Mouse (Mus musculus) heart, postnatal 0 days (tissue): Measurements from ENCODE around the gene Gp5. TPM values are rescaled to one million over a fixed set of nuclear protein-coding genes. Genes with fewer than 3 reads are reported as not detected.
"Not testable (repeated sequence)": the region's sequence is repeated elsewhere in the genome, so short reads cannot be mapped to it uniquely, and the experiment has no call there.

Experiments
- ATAC-seq: fragments of 200-750 bp; cut with Nextera tagmentation; 2 replicates; pipeline ENCODE4 v1.8.0; 2017; ENCODE audit warnings: low read depth, moderate number of reproducible peaks, moderate library complexity; ENCODE audit not compliant: insufficient read depth
- DNase-seq: peaks from one replicate; pipeline ENCODE4 v3.0.0-alpha.2; 2016; ENCODE audit warnings: low spot score
- H3K27ac ChIP-seq: fragments of 300-500 bp; sonication (generic); 2 replicates; pipeline ENCODE4 v1.5.1; 2014; ENCODE audit warnings: low read depth, mild to moderate bottlenecking
- H3K27me3 ChIP-seq: fragments of 300-500 bp; sonication (generic); 2 replicates; pipeline ENCODE4 v1.6.1; 2014; ENCODE audit warnings: low read length, mixed read lengths; ENCODE audit not compliant: control insufficient read depth, insufficient read depth
- H3K36me3 ChIP-seq: fragments of 300-500 bp; sonication (generic); replicated peaks from 2 replicates; pipeline ENCODE4 v1.6.1; 2014; ENCODE audit warnings: low read length, mixed read lengths; ENCODE audit not compliant: control insufficient read depth, insufficient read depth
- H3K4me1 ChIP-seq: fragments of 300-500 bp; sonication (generic); 2 replicates; pipeline ENCODE4 v1.6.1; 2014; ENCODE audit warnings: antibody characterized with exemption; ENCODE audit not compliant: control insufficient read depth, insufficient read depth
- H3K4me2 ChIP-seq: fragments of 300-500 bp; sonication (generic); 2 replicates; pipeline ENCODE4 v1.6.1; 2014; ENCODE audit warnings: low read depth, mild to moderate bottlenecking, low read length, moderate library complexity
- H3K4me3 ChIP-seq: fragments of 300-500 bp; sonication (generic); 2 replicates; pipeline ENCODE4 v1.5.1; 2014; ENCODE audit warnings: low read depth, low read length
- H3K9ac ChIP-seq: fragments of 300-500 bp; sonication (generic); replicated peaks from 2 replicates; pipeline ENCODE4 v1.6.1; 2014; ENCODE audit warnings: low read depth, low read length, mixed read lengths
- H3K9me3 ChIP-seq: fragments of 300-500 bp; sonication (generic); replicated peaks from 2 replicates; pipeline ENCODE4 v1.6.1; 2016; ENCODE audit warnings: low read length; ENCODE audit not compliant: control insufficient read depth
- CTCF ChIP-seq: IDR thresholded peaks from 2 replicates; pipeline ENCODE4 v1.5.1; 2016; ENCODE audit warnings: antibody characterized with exemption, control low read depth, low read depth
- EP300 ChIP-seq: IDR thresholded peaks from 2 replicates; pipeline ENCODE4 v1.6.1; 2016; ENCODE audit warnings: antibody characterized with exemption, low read depth
- WGBS: fragments of 180-500 bp; shearing (Covaris S2); extraction: QIAGEN DNeasy Blood & Tissue Kit; methylation state at CpG from one replicate; pipeline ENCODE4 v1.1.7; 2014; 5-methylcytosine and 5-hydroxymethylcytosine counted together
- polyA plus RNA-seq: library from polyadenylated mRNA; unstranded; fragments of >200 nt; fragmentation: Nextera tagmentation; extraction: Ambion mirVana; gene quantifications from 2 replicates; pipeline ENCODE4 v1.2.1, GENCODE M21; 2015
- total RNA-seq: library from RNA; depleted of rRNA; stranded (reverse); fragments of >200 nt; gene quantifications from 2 replicates; pipeline ENCODE4 v1.2.3, GENCODE M21; 2014; ENCODE audit warnings: low replicate concordance; rRNA removed

Gene Gp5
- total RNA-seq (0.53 TPM in 1 of 2 replicates, not detected in the other), polyA plus RNA-seq (0.19 and 0.36 TPM in 2 replicates)

GRCm38 (mm10) chr16:30310647-30311046 is at the start of gene Gp5:
TSS of gene Gp5 (minus strand) at chr16:30310779.
- DNase-seq (no peak), ATAC-seq (no peak)
- peak within 1 kb of the TSS; percentile 97 for H3K4me2 ChIP-seq
- H3K27me3 ChIP-seq: peaks cover 52% of the 10 kb centered on the region
- H3K36me3 ChIP-seq: 0 out of 2 replicates have a peak, but pooled peaks cover 8% of the 10 kb centered on the region
- TF ChIP-seq EP300 (no peak), CTCF (no peak)
- H3K9me3 ChIP-seq: no peaks in the 10 kb centered on the region
- H3K4me3 ChIP-seq: peak within 1 kb of the TSS; percentile 59
- H3K9ac ChIP-seq: no peak within 1 kb of the TSS
- no peak within 1 kb of the TSS for H3K27ac ChIP-seq
- H3K4me1 ChIP-seq: peaks cover 10% of the 10 kb centered on the region

- 97% methylated on average over 11 of the region's 11 CpGs for WGBS
- H3K36me3 ChIP-seq: peaks cover 34% of the 10 kb centered on the region
Observed at GRCm38 (mm10) chr16:30353489-30353888, 42.9 kb upstream of the Gp5 start.

GRCm38 (mm10) chr16:30314236-30314635 is 3.7 kb upstream of the Gp5 start:
- ATAC-seq (no peak), DNase-seq (peak; percentile 34)

More at GRCm38 (mm10) chr16:30353489-30353888, 42.9 kb upstream of the Gp5 start:
- not testable (repeated sequence) for H3K4me3 ChIP-seq, H3K4me1 ChIP-seq, H3K9me3 ChIP-seq, H3K27me3 ChIP-seq, H3K9ac ChIP-seq, DNase-seq, ATAC-seq, H3K27ac ChIP-seq, H3K4me2 ChIP-seq

GRCm38 (mm10) chr16:30310171-30310515 is 436 bp downstream of the Gp5 start:
- H3K9ac ChIP-seq: no peak overlapping the region
- no peaks in the 10 kb centered on the region for H3K9me3 ChIP-seq
- ATAC-seq (no peak), DNase-seq (no peak)
- peaks cover 10% of the 10 kb centered on the region for H3K4me1 ChIP-seq
- 74% methylated on average over 8 of the region's 8 CpGs for WGBS
- TF ChIP-seq CTCF (no peak), EP300 (no peak)
- 0 out of 2 replicates have a peak, but pooled peaks cover 6% of the 10 kb centered on the region for H3K36me3 ChIP-seq
- H3K27me3 ChIP-seq: peaks cover 52% of the 10 kb centered on the region
- H3K4me3 ChIP-seq: no peak overlapping the region
- H3K4me2 ChIP-seq: no peak overlapping the region
- H3K27ac ChIP-seq: no peak overlapping the region

More at GRCm38 (mm10) chr16:30314236-30314635, 3.7 kb upstream of the Gp5 start:
- H3K27me3 ChIP-seq: peaks cover 19% of the 10 kb centered on the region
- H3K9me3 ChIP-seq: no peaks in the 10 kb centered on the region
- H3K4me3 ChIP-seq: no peak overlapping the region
- no peak overlapping the region for H3K9ac ChIP-seq
- no peak overlapping the region for H3K4me2 ChIP-seq
- H3K36me3 ChIP-seq: 0 out of 2 replicates have a peak, but pooled peaks cover 9% of the 10 kb centered on the region
- no peak overlapping the region for H3K27ac ChIP-seq
- TF ChIP-seq CTCF (peak; percentile 66), EP300 (no peak)
- no peaks in the 10 kb centered on the region for H3K4me1 ChIP-seq

GRCm38 (mm10) chr16:30309395-30310170 is 996 bp downstream of the Gp5 start:
- no peak for ATAC-seq
- Histone ChIP-seq H3K9ac (no peak overlapping the region), H3K27me3 (peaks cover 52% of the 10 kb centered on the region)

More at GRCm38 (mm10) chr16:30309395-30310170, 996 bp downstream of the Gp5 start:
- 10% methylated on average over 34 of the region's 34 CpGs for WGBS
- Histone ChIP-seq H3K9me3 (no peaks in the 10 kb centered on the region), H3K4me2 (peak overlapping the region; percentile 97), H3K4me1 (peaks cover 10% of the 10 kb centered on the region), H3K4me3 (peak overlapping the region; percentile 59), H3K27ac (no peak overlapping the region), H3K36me3 (0 out of 2 replicates have a peak, but pooled peaks cover 3% of the 10 kb centered on the region)
- TF ChIP-seq CTCF: no peak
- TF ChIP-seq EP300: no peak
- DNase-seq: no peak
